Mouse (Mus musculus) kidney, adult 18-20 months (tissue): ENCODE measurements around the gene Qars.
A peak's percentile ranks its signal among the peaks of the same experiment; 100 is the strongest.

Source experiments
- DNase-seq: peaks from one replicate; pipeline ENCODE4 v3.0.0; 2021

Qars gene

DNA sequence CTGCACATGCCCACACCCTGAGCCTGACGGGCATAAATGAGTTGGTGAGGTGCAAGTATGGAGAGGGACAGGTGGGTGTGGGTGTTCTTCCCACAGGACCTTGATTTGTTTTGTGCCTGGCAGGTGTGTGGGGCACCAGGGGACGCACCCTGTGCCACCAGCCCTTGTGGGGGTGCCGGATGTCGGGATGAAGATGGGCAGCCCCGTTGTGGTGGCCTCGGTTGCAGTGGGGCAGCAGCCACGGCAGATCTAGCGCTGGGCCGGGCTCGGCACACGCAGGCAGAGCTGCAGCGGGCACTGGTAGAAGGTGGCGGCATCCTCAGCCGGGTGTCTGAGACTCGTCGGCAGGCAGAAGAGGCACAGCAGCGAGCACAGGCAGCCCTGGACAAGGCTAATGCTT, 19.1 kb upstream of the Qars start:
- DNase-seq: no peak

DNA sequence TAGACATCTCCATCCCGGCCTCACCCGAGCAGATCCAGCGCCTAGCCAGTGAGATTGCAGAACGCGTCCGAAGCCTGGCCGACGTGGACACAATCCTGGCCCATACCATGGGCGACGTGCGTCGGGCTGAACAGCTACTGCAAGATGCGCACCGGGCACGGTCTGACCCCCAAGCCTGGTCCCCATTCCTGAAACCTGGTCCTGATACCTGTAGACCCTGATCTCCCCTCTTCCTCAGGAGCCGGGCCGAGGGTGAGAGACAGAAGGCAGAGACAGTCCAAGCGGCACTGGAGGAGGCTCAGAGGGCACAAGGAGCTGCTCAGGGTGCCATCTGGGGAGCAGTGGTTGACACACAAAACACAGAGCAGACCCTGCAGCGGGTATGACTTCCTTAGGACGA, 18.3 kb upstream of the Qars start:
- DNase-seq: no peak

DNA sequence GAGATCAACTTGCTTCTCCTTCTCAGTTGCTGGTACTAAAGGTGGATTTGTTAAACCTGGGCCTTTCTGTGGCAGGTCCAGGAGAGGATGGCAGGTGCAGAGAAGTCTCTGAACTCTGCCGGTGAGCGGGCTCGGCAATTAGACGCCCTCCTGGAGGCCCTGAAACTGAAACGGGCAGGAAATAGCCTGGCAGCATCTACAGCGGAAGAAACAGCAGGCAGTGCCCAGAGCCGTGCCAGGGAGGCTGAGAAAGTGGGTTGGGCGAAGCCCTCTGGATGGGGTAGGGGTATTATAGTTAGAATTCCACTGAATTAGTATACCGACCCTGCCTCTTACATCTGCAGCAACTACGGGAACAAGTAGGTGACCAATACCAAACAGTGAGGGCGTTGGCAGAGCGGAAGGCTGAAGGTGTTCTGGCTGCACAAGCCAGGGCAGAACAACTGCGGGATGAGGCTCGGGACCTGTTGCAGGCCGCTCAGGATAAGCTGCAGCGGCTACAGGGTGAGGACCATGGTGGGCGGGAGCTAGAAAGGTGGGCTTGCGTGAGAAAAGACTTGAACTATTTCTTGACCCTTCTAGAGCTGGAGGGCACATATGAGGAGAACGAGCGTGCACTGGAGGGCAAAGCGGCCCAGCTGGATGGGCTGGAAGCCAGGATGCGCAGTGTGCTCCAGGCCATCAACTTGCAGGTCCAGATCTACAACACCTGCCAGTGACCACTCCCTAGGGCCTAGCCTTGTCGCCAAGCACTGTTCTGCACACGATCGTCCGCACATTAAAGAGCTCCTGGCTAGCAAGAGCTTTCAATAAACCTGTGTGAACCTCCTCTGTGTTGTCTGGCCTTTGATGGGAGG, 17.6 kb upstream of the Qars start:
- DNase-seq: no peak

DNA sequence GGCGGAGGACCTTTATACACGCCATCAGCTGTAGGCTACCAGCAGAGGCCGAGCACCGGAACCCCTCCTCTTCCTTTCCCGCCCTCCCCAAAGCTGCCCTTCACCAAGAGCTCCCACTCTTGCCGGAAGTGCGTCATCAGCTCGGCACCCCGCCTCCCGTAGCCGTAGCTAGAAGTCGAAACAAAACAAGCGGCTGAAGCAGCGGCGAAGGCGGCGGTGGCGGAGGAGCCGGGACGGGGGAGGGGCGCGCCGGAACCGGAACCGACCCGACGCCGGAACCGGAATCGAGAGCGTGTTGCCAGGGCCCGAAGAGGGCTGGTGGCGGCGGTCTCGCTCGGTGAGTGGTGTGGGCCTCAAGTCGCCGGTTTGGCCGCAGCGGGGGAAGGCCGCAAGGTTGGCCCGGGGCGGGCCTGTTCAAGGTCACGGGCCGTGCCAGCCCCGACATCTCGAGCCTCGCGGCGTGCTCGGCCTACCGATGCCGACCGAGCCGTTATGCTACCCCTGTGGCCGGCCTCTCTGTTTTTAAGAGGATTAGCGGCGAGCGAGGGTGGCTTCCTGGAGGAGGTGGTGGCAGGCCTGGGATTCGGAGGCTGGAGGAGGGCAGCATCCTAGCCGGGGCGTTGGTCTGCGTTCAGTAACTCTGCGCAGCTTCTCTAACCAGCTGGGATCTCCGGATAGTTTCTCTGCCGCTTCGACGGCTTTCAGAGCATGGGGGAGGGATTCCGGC, 16.8 kb upstream of the Qars start, which contains the start of gene Usp19:
TSS of gene Usp19 (plus strand) at position 44 of the 727 bp plus-strand sequence.
- DNase-seq: peak; percentile 95

DNA sequence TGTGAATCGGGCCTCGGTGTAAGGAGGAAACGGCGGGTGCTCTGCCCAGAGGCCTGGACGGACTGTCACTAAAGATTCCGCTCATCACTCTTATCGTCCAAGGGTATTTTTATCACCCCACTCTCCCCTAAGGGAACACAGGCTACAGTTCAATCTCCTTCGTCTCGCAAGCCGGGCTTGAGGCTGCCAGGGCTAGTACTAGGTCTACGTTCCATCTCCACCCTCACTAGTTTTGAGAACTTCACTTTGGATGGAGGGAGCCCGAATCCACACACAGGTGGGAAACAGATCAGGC, 16.3 kb upstream of the Qars start:
- no peak for DNase-seq

DNA sequence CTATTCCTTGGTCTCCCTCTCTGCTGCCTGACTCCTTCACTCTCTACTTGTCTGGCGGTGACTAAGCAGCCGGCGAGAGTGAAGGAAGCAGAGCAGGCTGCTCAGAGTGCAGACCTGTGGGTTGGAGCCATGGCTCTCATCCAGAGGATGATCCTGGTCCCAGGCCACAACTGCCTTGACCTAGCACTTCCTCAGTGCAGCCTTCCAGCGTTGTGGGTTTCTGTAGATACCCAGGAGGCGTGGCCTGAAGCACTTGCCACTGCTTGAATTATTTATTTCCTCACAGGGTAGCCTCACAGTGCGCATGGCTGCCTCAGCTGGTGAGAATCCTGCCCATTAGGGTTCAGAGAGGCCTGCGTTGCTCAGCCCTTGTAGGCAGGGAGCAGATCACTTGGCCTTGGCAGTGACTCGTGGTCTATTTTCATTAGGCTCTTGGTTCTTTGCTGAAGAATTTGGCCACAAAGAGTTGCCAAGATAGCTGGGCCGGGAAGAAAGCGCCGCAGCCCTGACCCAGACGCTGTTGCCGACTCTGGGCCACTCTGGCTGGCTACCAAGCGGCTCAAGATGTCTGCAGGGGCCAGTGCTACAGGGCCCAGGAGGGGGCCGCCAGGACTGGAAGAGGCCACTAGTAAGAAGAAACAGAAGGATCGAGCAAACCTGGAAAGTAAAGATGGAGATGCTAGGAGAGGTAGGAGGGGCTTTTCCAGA, 15.3 kb upstream of the Qars start:
- DNase-seq: no peak

DNA sequence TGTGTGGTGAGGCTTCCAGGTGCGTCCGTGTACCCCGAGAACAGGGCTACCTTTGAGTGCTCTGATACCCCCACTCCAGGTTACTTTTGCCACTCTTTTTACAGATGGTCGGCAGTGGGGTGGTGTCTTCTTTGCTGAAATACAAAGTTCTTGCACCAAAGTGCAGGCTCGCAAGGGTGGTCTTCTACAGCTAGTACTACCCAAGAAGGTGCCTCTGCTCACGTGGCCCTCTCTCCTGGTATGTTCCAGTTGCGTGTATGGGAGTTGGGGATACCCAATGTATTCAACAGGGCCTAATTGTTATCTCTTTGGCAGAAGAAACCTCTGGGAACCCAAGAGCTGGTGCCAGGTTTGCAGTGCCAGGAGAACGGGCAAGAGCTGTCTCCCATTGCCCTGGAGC, 14.3 kb upstream of the Qars start:
- DNase-seq: no peak

DNA sequence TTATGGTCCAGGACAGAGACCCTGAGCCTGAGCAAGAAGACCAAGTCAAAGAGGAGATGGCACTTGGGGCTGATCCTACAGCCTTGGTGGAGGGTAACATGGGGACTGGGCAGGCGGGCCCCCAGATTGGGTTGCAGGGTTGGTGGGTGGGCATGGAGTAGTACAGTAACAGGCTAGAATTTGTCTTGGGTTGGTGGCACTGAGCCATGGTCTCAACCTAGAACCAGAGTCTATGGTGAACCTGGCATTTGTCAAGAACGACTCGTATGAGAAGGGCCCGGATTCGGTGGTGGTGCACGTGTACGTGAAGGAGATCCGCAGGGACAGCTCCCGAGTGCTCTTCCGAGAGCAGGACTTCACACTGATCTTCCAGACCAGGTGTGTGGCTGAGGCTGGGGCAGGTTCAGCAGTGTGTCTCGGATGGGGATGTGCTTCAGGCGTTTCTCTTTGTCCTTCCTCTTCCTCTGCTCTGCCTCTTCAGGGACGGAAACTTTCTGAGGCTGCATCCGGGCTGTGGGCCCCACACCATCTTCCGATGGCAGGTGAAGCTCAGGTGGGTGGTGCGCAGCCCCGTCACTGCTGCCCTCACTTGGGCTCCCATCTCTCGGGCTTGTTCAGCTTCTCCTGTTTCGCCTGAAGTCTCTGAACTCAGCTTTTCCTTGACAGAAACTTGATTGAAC, 13.2 kb upstream of the Qars start:
- DNase-seq: no peak

DNA sequence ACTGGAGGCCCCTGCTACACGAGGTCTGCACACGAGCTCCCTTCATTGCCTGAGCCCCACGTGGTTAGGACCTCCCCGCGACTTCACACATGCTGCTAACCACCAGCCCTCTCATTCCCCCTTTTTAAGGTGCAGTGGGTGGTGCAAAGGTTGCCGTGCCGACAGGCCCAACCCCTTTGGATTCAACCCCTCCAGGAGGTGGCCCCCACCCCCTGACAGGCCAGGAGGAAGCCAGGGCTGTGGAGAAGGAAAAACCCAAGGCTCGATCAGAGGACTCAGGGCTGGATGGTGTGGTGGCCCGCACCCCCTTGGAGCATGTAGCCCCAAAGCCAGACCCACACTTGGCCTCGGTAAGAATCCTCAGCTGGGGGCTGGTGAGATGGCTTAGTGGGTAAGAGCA, 12.6 kb upstream of the Qars start:
- no peak for DNase-seq

DNA sequence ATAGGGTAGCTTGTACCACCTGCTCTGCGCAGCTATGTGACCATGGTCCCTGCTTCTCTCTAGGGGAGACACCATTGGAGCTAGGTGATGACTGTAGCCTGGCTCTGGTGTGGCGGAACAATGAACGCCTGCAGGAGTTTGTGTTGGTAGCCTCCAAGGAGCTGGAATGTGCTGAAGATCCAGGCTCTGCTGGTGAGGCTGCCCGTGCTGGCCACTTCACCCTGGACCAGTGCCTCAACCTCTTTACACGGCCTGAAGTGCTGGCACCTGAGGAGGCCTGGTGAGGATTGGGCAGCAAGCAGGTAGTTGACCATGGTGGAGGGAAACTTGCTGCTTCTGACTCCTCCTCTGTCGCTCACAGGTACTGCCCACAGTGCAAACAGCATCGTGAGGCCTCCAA, 8.3 kb upstream of the Qars start:
- no peak for DNase-seq

DNA sequence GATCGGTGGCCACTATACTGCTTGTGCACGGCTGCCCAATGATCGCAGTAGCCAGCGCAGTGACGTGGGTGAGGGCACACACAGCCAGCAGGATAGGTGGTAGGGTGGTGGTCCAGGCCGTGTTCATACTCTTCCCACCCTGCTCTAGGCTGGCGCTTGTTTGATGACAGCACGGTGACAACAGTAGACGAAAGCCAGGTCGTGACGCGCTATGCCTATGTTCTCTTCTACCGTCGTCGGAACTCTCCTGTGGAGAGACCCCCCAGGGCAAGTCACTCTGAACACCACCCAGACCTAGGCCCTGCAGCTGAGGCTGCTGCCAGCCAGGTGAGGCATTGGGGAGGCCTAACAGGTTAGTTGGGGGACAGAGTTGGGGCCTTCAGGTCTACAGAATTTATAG, 7.6 kb upstream of the Qars start:
- DNase-seq: no peak

DNA sequence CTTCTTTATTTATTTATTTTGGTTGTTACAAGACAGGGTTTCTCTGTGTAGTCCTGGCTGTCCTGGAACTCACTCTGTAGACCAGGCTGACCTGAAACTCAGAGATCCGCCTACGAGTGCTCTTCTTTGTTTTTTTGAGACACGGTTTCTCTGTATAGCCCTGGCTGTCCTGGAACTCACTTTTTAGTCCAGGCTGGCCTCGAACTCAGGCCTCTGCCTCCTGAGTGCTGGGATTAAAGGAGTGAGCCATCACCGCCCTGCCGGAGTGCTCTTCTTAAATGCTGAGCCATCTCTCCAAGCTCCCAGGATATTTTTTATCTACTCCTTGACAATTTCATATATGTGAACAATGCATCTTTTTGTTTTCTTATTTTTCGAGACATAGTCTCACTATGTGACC, 605 bp upstream of the Qars start:
- no peak for DNase-seq

DNA sequence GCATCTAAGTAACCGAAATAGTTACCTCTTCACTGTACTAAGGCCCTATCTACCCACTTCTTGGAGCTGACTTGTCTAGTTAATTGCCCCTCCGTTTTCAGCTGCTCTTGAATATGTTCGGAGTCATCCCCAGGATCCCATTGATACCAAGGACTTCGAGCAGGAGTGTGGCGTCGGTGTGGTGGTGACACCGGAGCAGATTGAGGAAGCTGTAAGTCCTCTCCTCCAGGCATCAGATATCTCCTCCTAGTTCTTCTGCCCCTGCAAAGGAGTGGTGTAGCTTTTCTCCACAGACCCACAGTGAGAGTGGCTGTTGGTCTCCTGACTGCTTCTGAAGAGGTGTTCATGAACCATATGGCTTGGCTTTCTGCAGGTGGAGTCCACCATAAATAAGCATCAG, 1.3 kb downstream of the Qars start:
- DNase-seq: no peak

DNA sequence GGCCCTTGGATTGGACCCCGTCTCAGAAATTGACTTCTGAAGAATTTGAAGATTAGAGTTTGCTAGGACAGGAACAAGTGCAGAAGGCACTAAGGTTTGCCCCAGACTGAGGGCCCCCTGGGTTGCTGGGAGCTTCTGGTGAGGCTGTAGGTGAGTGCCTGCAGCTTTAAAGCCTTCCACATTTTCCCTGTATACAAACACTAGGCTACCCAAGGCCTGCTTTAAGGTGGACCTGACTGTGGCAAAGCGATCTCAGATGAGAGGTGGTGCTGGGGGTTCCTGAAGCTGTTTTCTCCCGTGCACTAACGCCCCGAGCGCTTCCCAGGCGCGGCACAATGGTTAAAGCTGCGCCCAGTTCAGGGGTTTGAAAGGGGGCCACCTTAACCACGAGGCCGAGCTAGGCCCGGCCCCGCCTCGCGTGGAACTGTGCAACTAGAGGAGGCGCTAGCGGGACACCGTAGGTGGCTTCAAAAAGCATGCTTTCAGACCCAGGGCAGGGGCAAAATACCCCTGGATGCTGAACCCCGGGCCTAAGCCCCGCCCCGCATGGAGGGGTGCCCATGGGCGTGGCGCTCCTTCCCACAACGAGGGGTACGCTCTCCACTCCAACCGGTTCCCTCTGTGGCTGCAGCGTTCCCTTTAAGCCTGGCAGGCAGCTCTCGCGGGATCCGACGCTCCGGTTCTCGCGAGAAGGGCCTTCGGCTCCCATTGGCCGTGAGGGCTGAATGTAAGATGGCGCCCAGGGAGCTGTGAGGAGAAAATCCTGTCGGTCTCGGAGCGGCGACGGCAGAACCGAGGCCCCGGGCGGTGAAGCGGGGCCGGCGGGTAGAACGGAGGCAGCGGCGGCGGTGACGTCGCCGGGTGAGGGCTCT, 9.1 kb downstream of the Qars start, which contains the start of gene Qrich1:
TSS of gene Qrich1 (plus strand) at position 427 of the 872 bp plus-strand sequence.
- DNase-seq: peak; percentile 97

DNA sequence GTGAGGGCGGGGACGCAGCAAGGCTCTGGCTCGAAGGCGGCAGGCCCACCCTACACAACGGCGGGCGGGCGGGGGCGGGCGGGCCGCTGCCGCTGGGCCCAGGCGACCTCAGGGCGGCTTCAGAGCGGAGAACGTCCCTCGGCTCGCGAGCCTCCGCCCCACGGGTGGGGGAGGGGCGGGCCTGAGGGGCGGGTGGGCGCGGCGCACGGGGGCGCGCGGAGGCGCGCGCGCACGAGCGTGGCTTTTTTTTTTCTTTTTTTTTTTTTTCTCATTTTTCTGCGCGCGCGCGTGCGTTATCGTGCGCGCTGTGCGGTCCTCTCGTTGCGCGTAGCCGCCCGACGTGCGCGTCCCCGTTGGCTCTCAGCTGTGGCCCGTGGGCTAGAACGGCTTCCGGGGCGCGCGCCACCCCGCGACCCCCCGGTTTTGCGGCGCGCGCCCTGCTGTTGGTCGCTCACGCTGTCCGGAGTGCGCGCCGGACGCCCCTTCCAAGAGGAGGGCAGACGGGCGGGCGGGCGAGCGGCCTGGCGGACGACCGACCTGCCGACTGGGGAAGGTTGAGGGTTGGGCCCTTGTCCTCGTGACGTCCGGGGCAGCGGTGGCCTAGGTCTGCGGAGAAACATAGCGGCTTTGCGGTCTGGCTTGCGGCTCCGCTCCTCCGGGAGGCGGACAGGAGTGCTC, 9.9 kb downstream of the Qars start:
- DNase-seq: peak; percentile 84

DNA sequence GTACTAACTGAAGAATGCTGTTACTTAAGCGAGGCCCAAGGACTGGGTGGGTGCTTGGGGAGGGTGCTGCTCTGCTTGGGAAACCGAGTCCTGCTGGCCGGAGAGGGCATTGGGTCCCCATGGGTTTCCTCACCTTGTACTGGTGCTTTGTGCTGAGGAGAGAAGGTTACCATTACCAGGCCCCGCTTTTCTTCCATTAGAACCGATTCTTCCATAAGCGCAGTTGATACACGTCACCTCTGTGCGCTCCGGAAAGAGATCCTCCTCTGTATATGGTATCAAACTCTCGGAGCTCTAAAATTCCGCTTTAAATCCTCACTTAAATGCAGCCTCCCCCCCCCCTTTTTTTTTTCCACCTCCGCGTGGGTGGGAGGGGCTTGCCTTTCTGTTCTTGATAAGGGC, 10.4 kb downstream of the Qars start:
- no peak for DNase-seq

DNA sequence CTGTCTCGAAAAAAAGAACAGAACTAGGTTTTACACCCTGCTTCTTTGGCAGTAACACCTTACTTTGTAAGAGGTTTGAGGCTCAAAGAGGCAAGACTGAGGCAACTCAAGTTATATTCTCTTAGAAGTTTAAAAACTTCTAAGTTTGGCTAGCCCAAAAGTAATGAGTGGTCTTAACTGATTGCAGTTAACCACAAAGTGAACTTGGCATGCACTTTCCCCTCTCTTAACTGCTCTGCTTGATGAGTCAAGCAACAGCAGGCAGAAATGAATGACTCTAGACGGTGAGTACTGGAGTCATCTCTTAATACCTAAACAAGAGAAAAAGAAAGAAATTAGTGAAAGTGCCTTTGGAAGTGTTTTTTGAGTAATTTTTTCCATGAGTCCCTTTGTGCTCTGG, 14.1 kb downstream of the Qars start:
- DNase-seq: no peak

DNA sequence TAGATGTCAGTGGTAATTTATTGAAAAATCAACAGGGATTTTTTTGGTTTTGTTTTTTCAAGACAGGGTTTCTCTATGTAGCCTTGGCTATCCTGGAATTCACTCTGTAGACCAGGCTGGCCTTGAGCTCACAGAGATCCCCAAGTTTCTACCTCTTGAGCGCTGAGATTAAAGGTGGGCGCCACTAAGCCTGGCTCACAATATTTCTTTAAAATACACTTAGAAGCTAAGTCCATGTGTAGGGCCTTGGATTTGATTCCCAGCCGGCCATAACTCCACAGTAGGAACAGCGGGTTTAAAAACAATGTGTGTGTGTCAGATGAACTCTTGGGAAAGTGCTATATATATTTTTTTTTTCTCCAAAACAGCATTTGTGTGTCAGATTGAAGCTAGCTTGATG, 15.8 kb downstream of the Qars start:
- DNase-seq: no peak

DNA sequence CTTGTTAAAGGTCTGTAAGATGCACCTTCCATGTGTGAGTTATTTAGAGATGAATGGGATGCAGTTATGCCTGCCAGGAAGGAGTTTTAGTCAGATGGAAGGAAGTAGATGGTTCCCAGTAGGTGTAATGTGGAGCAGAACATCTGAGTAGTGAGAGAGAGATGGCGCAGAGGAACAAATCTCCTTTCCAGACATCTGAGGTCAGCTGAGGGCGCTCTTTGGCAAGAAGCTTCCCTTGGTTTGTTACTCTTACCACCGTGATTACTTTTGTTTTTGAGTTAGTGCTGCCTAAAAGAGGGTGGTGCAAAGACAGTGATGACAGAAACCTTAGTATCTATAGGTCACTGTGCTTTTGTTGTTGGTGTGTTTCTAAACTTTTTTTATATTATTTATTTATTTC, 17.9 kb downstream of the Qars start:
- DNase-seq: no peak

DNA sequence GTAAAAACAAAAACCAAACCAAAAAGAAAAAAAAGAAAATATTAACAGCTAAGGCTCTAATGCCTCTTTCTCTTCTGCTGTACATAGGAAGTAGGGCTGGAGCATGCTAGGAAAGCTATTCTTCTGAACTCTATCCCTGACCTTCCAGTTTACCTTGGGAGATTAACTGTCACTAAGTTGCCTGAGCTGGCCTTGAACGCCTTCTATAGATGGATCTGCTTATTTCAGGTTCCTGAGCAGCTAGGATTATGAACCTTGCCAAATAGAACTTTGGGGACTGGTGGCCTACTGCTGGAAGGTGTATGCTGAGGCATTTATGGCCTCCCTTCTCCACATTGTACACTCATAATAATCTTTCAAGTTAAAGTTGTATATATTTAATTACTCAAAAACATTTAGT, 23.4 kb downstream of the Qars start:
- no peak for DNase-seq

DNA sequence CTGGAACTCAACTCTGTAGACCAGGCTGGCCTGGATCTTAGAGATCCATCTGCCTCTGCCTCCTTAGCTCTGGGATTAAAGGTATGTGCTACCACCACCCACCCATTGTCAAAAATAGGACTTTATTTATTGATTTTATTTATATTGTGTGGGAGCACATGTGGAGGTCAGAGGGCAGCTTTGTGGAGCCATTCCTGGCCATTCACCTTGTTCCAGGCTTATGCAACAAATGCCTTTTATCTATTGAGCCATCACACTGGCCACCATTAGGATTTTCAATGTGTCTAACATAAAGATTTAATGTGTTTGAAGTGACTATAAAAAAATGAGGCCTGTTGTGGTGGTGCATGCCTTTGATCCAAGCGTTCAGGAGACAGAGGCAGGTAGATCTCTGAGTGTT, 24.0 kb downstream of the Qars start:
- no peak for DNase-seq

DNA sequence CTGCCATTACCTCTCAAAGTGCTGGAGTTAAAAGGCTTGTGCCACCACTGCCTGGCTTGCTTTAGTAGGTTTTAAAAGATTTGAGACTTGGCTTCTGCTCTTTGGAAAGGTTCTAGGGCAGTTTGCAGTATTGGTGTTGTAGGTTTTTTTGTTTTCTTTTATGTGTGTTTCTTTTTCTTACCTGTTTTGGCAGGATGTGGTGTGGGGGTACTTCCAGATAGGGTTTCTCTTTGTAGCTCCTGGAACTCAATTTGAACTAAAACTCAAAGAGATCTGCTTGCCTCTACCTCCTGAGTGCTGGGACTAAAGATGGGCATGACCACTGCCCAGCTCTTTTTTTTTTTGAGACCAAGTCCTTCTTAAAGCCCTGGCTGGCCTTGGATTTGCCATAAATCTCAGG, 33.3 kb downstream of the Qars start:
- no peak for DNase-seq
